Mouse (Mus musculus) left cerebral cortex, postnatal 25 days (tissue): ENCODE measurements around the gene Krt19. TPM values are rescaled to one million over a fixed set of nuclear protein-coding genes. Genes with fewer than 3 reads are reported as not detected.

Experiments
- DNase-seq, 2 experiments: peaks; one replicate each; pipeline ENCODE4 v3.0.0; 2022; ENCODE audit warnings: low spot score in 2 of 2, mixed read lengths in 1 of 2
- intact Hi-C: fragments of 180-260 bp; cut with DNase I; formaldehyde crosslinking; loops from one replicate; pipeline ENCODE4 v1.15.1; 2025
- total RNA-seq, 2 experiments: library from RNA; stranded (reverse); gene quantifications; 2 replicates each; pipeline ENCODE4 v1.2.3; 2021

The Krt19 gene
- not detected for total RNA-seq

GRCm38 (mm10) chr11:100148615-100149330 is at the start of gene Krt19:
Gene Krt19 (minus strand): TSS chr11:100148665.
- no peak for DNase-seq
- intact Hi-C loops, result no loop called here

- DNase-seq, result peak; percentile 56 to 79
- intact Hi-C loops, result no loop called here
Observed at GRCm38 (mm10) chr11:100192992-100193391, 44.5 kb upstream of the Krt19 start, which contains the start of gene Krt9. Gene Krt9 (minus strand): TSS chr11:100193246.

GRCm38 (mm10) chr11:100191820-100192219 is 43.4 kb upstream of the Krt19 start:
- peak in 1 of 2 experiments; percentile 23 for DNase-seq
- intact Hi-C loops, result no loop called here

- intact Hi-C loops, result no loop called here
Observed at GRCm38 (mm10) chr11:100186736-100187135, 38.3 kb upstream of the Krt19 start.

GRCm38 (mm10) chr11:100181725-100182124 is 33.3 kb upstream of the Krt19 start:
- DNase-seq, result no peak

More at GRCm38 (mm10) chr11:100186736-100187135, 38.3 kb upstream of the Krt19 start:
- no peak for DNase-seq

GRCm38 (mm10) chr11:100179260-100179659 is 30.8 kb upstream of the Krt19 start:
- DNase-seq, result peak in 1 of 2 experiments; percentile 30
- intact Hi-C loops, result no loop called here

More at GRCm38 (mm10) chr11:100181725-100182124, 33.3 kb upstream of the Krt19 start:
- intact Hi-C loops, result no loop called here

GRCm38 (mm10) chr11:100178307-100178706 is 29.8 kb upstream of the Krt19 start:
- peak; percentile 18 to 22 for DNase-seq
- intact Hi-C loops, result no loop called here

GRCm38 (mm10) chr11:100176791-100177190 is 28.3 kb upstream of the Krt19 start:
- intact Hi-C loops, result no loop called here
- DNase-seq, result no peak

GRCm38 (mm10) chr11:100168765-100169762 is 20.6 kb upstream of the Krt19 start:
- intact Hi-C loops, result loop anchor here (1.0 to 5.0 kb wide), 6 partner anchors 107 to 790 kb away; no protein-coding TSS in a partner anchor
- peak; percentile 74 to 81 for DNase-seq

GRCm38 (mm10) chr11:100168071-100168470 is 19.6 kb upstream of the Krt19 start:
- intact Hi-C loops, result loop anchor here (2.0 to 5.0 kb wide), 4 partner anchors 106 to 789 kb away; no protein-coding TSS in a partner anchor
- DNase-seq, result no peak

- intact Hi-C loops, result no loop called here
- DNase-seq, result no peak
Observed at GRCm38 (mm10) chr11:100164392-100164791, 15.9 kb upstream of the Krt19 start.

GRCm38 (mm10) chr11:100157908-100158477 is 9.5 kb upstream of the Krt19 start:
- intact Hi-C loops, result no loop called here
- no peak for DNase-seq

- DNase-seq, result no peak
- intact Hi-C loops, result no loop called here
Observed at GRCm38 (mm10) chr11:100157331-100157730, 8.9 kb upstream of the Krt19 start.

- no peak for DNase-seq
- intact Hi-C loops, result no loop called here
Observed at GRCm38 (mm10) chr11:100155497-100156255, 7.2 kb upstream of the Krt19 start.

- intact Hi-C loops, result no loop called here
- DNase-seq, result no peak
Observed at GRCm38 (mm10) chr11:100147566-100148353, 705 bp downstream of the Krt19 start.

GRCm38 (mm10) chr11:100145858-100146560 is 2.5 kb downstream of the Krt19 start:
- intact Hi-C loops, result no loop called here
- DNase-seq, result no peak

- no peak for DNase-seq
- intact Hi-C loops, result no loop called here
Observed at GRCm38 (mm10) chr11:100145104-100145503, 3.4 kb downstream of the Krt19 start.

- intact Hi-C loops, result no loop called here
- DNase-seq, result no peak
Observed at GRCm38 (mm10) chr11:100140966-100141365, 7.5 kb downstream of the Krt19 start.
